Mouse (Mus musculus): ENCODE measurements around the gene Tmem41b.

Gene Tmem41b

DNA sequence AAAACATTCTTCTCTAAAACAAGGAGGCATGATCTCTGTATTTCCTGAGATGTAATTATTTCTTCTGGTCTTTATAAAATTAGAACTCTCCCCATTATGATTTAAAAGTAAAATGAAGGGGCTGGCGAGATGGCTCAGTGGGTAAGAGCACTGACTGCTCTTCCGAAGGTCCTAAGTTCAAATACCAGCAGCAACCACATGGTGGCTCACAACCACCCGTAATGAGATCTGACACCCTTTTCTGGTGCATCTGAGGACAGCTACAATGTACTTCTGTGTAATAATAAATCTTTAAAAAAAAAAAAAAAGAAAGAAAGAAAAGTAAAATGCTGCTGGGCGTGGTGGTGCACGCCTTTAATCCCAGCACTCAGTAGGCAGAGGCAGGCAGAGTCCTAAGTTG is 9.6 kb downstream of the Tmem41b start:
- DNase-seq (ENCODE audit: low read depth, low spot score): peak; percentile 46

DNA sequence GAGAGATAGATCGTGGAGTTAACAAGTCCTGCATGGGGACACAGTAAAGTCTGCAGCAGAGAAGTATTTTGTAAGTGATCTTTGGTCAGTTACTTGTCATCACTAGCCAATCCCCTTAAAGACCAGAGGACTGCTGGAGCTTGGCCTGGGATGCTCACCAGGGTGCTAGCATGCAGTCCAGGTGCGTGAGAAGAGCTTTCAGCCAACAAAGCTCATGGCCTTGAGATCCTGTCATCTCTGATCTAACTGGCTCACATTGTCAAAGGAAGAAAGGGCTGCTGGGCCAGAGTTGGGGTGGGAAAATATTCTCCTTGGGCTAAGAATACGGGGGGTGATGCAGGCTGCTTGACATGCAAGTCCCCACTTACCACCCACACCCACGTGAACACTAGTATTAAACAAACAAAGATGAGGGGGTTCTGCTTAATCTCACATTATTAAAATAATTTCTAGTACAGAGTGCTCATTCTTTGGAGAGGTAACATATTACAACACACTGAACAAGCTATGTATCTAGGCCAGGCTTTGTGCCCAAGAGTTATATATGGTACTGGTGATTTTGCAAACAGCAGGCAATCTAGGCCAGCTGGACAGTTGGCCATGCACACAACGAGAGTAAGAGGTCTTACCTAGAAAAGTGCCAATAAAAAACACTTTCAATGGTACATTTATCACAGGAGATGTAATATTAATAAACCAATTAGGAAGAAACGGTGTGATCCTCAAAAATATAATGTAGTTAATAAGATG is 10.6 kb downstream of the Tmem41b start:
- no peak for DNase-seq (ENCODE audit: low read depth, low spot score)

DNA sequence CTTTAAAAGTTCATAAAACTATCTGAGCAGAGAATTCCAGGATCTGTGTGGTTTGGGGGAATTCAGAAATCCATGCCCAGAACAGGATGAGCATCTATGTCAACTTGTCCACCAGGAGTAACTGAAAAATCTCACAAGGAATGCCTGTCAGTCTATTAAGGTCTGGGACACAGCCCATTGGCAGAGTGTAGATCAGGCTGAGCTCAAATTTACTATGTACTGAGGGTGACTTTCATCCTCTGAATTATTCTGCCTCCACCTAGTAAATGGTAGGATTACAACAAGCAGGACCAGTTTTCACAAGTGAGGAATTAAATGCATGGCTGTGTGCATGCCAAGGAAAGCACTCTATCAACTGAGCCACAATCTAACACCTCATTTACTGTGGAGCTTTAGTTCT is 17.2 kb downstream of the Tmem41b start:
- DNase-seq (ENCODE audit: low read depth, low spot score): no peak

DNA sequence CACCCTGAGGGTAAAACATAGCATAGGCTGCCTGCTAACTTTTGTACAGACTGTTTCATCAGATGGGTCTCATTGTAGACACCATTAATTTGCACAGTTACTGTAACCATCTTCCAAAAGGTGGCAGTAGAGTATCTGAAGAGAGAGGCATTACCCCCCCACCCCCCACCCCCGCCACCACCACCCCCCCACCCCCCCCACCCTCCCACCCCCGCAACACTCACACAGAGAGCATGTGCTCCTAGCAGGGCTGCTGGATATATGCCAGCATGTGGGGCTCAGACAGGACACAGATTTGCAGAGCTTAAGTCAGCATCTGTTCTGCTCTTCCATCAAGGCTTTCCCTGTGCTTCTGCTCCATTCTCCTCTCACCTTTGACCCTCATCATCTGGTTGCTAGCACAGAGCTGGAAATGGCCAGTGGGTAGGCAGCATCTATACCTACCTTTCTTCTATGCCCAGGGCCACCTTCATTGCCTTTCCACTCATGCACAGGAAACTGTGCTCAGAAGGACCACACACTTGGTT is 17.7 kb downstream of the Tmem41b start:
- DNase-seq (ENCODE audit: low read depth, low spot score): no peak

DNA sequence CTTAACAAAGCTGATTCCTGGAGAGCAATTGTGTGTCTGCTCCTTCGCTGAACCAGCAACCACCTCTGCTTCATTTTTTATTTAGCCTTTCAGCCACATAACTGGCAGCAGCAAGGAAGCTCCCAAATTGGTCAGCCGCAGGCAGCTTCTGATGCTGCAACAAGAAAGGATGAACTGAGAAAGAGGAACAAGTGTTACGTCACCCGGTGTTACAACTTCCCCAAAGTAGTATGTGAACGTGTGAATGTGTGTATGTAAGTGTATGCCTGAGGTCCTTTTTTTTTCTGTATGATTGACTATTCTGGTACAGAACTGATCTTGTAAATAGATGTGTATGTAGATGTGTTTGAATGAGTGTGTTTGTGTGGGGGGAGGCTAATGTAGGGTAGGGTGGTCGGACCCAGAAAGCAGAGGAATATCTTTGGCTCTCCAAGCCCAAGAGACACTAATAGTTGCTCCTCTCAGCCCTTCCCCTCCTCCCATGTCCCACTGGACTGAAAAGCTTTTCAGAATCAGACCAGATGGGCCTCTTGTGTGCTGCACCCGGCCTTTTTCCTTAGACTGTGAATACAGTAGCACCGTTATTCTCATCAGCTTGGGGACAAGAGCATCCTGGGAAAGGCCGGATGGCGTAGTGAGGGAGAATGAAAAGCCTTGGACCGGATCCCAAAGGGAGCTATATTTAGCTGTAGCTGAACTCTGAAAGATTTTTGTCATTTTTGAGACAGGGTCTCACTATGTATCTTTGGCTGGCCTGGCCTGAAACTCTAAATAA is 18.7 kb downstream of the Tmem41b start:
- peak; percentile 67 for DNase-seq (ENCODE audit: low read depth, low spot score)

DNA sequence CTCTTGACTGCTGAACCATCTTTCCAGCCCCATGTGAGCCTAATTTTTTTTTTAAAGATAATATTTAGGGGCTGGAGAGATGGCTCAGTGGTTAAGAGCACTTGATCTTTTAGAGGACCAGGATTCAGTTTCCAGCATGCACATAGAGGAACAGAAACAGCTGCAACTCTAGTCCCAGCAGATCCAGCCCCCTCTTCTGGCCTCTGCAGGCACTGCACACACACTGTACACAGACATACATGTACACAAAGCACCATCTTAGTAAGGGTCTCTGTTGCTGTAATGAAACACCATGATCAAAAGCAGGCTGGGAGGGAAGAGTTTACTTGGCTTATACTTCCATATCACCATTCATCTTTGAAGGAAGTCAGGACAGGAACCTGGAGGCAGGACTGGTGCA is 21.1 kb downstream of the Tmem41b start:
- peak; percentile 39 for DNase-seq (ENCODE audit: low read depth, low spot score)

DNA sequence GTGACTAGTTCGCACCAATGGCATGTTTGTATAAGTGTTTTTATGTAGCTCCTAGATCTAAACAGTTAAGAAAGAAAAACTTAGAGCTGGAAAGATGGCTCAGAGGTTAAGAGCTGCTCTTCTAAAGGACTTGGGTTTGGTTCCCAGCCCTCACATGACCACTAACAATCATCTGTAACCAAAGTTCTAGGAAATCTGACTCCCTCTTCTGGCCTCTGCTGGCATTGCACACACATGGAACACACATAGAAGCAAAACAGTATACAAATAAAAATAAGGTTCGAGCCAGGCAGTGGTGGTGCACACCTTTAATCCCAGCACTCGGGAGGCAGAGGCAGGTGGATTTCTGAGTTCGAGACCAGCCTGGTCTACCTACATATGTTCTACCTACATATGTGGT is 23.0 kb downstream of the Tmem41b start:
- no peak for DNase-seq (ENCODE audit: low read depth, low spot score)

DNA sequence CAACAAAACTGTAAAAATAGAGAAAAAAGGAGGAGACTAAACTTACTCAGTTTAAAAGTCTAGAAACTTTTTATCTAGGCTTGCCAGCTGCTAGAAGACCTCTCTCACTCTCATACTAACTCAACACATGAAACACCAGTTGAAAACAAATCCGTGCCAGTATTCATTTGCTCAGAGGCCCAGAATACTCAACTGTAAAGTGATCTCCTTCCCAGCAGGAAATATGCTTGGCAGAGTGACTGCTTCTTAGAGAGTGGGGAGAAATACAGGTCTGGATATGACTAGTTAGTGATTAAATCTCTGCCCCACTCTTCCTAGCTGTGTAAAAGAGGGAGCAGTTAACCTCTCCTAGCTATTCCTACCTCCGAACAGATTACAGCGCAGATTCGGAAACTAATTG is 24.1 kb downstream of the Tmem41b start:
- DNase-seq (ENCODE audit: low read depth, low spot score): no peak

DNA sequence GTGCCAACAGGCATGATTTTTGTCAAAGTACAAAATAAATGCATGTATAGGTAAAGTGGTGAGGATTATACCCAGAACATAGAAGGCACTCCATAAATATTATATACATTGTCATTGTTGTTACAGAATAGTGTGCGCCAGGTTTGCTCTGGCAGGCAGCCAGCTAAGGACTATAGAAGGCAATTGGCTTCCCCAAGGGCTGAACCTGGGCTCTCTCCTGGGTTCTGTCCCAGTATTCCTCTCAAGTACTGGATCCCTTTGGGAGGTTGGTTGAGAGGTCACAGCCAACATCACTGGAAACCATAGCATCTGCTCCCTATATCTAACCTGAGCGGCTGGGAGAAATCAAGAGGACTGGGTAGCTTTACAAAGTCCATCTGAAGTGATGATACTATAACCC is 25.2 kb downstream of the Tmem41b start:
- DNase-seq (ENCODE audit: low read depth, low spot score): no peak

DNA sequence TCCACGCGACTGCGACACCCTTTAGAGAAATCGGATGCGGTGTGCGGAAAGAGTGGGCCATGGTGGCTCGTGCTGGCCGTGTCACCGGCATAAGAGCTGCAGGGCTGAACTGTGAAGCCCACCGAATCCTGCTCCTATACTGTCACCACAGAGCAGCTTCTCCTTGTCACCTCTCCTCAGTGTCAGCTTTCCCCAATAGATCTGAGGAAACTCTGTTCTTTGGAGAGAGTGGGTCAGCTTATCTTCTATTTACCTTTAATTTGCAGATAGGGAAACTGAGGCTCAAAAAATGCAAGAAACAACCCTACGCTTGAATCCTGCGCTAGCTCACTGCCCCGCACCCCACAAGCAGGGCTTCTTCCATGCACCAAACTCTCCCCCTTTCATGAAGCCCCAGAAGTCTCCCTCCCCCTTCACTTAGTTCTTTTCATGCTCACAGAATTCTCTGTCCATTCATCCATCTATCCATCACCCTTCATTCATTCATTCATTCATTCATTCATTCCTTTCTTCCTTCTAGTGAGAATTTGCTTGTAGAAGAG is 26.0 kb downstream of the Tmem41b start:
- no peak for DNase-seq (ENCODE audit: low read depth, low spot score)

DNA sequence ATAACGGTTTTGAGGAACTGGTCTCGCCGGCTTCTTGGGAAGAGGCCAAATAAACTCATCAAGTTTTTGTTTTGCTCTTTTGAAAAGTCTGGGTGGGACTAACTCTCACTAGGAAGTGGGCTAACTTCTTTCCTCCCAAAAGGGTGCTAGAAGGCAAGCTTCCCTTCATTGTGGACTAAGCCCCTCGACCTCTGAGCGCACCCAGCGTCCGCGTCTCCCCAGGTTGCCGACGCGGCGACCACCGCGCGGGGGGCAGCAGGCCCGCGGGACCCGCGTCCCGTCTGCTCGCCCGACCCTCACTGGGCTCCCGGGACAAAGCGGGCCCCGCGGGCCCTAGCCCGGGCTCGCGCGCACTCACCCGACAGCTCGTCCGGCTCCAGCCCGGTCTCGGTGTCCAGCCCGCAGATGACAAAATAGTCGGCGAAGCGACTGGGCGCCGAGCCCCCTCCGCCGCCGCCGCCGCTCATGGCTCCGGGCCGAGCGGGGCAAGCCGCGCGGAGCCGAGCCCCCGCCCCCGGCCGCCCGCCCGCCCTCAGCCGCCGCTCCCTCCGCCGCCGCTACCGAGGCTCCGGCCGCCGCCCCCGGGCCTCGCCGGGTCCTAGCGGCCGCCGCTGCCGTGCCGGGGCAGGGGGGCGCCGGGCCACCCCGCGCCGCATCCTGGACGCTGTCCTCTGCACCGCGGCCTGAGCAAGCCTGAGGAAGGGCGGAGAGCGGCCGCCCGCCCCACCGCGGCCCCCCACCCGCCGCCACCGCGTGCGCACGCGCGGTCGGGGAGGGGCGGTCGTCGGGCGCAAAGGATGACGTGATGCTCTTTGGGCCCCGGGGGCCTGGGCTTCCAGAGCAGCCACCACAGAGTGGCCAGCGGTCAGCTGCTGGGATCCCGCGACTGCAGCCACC is 26.8 kb downstream of the Tmem41b start, which contains the start of gene Dennd5a:
TSS of gene Dennd5a (minus strand) at position 755 of the 897 bp plus-strand sequence.
- DNase-seq (ENCODE audit: low read depth, low spot score): peak; percentile 77

DNA sequence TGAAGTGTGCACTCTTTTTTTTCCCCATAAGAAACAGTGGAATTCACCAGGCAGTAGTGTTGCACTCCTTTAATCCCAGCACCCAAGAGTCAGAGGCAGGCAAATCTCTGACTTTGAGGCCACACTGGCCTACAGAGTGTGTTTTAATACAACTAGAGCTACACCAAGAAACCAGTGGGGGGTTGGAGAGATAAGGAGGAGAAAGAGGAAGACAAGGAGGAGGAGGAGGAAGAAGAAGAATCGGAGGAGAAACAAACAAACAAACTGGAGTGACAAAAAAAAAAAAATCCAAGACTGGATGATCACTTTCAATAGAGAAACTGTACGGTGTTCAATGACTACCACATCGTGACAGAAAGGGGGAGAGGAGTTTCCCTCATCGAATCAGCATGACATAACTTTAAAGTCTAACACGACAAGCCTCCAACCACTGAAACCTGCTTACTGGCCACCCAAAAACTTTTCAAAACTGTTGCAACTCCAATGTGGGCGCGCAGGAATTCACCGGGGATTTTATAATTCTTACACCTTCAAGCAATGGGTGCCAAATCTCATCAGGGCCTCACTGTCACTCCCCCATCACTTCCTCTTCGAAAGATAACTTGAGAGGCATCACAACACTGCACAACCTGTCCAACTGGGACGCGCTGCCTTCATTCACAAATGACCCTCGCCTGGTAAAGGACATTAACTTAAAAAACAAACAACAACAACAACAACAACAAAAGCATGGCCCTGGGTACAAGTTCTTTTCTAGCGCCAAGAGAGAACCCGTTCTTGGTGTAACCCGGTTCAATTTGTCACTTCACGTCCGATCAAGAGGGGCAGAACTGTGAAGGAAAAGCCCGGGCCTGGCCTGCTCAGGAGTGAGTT is 27.6 kb downstream of the Tmem41b start:
- peak; percentile 77 for DNase-seq (ENCODE audit: low read depth, low spot score)

DNA sequence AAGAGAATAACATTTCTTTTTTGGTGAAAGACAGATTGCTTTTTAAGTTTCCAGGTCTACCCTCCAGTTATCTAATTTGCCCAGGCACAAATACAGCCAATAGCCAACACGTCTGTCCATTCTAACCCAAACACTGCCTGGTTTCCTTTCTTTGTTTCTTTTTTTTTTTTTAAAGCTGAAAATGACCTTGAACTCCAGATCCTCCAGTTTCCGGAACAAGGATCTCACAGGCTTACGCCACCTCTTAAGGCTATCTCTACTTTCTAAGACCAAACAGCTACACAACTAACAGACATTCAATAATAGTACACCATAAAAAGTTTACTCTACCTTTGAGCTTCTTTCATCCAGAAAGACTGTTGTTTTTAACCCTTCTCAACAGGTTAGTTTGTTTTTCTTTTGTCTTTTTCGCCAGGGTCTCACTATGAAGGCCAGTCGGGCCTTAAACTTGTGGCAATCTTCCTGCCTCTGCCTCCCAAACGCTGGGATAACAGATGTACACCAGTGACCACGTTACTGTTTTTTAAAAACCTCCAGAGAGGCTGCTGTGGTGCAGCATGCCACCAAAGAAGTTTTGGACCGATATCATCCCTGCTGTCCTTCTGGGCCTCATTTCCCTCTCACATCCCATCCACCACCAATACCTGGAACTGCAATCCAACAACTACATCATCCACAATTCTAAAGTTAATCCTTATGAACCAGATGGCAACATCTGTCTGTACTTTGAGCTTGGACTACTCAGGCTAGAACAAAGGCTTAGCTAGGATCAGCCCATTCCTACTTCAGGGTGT is 28.5 kb downstream of the Tmem41b start:
- no peak for DNase-seq (ENCODE audit: low read depth, low spot score)

DNA sequence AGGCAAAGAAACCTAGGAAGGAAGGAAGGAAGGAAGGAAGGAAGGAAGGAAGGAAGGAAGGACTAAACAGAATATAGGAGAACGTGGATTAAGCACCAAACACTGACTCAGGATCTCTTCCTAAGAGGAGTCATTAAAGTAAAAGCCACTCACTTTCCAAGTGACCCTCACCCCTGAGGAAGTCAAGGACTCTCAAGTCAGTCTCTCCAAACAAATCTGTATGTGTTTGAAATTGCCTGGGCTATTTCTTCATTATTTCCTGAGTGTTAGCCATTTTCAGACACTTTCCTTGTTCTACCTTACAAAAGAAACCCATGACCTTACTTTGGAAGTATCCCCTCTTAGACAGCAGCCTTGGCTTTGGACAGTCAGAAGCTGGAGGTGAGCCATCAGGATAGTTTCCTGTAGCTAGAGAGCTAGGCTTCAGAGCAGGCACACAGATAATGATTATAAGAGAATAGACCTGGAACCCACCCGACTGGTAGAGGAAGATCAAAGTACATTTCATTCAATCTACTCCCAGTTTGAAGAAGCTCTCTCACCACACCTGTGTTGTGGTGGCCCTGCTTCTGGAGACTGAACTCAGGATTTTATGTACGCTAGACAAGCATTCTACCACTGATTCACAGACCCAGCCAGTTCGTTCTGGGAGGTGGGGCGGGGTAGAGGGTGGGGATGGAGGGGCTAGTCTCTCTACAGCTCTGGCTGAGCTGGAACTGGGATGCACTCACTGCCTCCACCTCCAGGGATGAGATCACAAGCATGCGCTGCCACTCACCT is 31.9 kb downstream of the Tmem41b start:
- DNase-seq (ENCODE audit: low read depth, low spot score): no peak

DNA sequence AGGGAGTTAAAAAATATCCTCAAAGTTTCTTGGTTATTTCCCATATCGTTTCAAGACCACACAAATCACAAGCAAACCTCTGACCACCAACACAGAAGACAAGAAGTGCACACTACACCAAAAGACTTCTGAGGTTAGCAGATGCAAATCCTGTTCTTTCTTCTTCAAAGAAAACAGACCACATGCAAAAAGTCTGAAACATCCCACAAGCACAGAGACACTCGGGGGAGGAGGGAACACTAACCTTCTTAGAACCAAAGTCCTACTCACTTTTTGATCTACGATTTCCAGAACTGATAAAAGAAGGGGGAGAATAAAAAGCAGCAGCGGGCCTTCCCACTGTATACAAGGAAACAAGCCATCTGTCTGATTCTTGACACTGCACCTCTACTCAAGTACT is 35.4 kb downstream of the Tmem41b start:
- no peak for DNase-seq (ENCODE audit: low read depth, low spot score)

DNA sequence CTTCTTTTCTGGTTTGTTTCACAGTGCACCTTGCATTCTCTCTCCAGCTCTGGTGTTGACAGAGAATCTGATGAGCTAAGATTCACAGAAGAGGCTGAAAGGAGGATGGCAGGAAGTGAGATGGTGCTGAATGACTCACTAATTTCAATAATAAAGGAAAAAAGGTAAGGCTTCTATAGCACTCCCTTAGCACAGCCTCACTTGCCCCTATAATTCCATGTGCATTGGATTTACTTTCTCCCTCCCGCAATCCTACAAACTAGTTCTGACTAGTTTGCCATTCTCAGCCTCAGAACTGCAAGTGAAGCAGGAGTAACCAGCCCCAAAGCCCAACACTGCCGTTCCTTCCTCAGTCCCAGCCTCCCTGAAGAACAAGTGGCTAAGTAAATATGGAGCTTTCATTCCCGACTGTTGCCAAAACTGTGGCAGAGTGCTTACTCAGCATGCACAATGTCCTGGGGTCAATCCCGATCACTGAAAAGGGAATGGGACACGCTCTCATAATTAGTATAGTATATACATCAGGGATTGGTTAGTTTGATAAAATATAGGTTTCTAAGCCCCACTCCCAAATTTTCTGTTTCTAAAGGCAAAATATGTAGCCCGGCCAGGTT is 42.2 kb downstream of the Tmem41b start:
- DNase-seq (ENCODE audit: low read depth, low spot score): no peak

DNA sequence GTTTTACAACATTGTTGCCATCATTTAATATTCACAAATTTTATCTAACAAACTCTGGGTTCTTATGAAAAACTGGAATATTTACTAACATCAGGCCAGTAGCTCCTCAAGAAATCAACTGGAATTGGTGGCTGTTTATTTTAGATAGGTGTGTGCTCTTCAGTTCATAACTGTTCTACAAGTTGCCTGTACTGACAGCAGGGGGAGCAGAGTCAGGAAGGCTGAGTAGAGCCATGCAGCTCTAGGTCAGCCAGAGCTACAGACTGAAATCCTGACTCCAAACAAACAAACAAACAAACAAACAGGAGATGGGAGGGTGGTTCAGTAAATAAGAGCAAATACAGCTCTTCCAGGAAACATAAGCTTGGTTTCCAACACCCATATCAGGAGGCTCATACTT is 57.1 kb downstream of the Tmem41b start:
- DNase-seq (ENCODE audit: low read depth, low spot score): no peak

DNA sequence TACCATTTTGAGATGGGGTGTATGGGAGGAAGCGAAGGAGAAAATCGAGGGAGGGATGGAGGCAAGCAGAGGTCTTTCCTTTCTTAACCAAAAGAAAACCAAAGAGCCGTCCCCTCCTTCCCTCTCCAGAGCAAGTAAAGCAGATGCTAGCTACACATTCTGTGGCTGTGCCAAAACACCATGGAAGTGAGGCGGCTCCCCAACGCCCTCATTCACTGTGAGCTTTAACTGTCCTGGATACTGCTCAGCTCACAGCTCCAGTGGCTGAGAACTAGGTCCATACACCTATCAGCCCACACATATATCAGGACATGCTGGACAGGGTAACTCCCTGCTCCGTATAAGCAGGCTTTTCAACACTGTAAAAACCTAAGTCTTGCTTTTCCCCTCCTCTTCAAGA is 58.4 kb downstream of the Tmem41b start:
- no peak for DNase-seq (ENCODE audit: low read depth, low spot score)

DNA sequence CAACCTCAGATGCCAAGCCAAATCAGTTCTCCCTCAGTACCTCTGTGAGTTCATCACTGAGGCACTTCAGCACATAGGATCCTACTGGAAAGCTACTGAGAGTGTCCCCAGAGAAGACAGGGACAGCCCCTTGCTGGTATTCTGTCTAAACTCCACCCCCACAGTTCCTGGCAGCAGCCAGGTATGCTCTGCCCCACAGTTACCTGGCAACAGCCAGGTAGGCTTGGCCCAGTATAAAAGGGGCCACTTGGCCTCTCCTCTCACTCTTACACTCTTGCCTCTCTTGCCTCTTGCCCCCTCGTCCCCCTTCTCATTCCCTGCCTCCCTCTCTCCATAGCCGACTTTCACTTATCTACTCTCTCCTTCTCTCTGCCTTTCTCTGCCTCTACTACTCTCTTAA is 61.8 kb downstream of the Tmem41b start:
- DNase-seq (ENCODE audit: low read depth, low spot score): no peak

Data from A20 (cell line).